Mouse (Mus musculus): Measurements from ENCODE around the gene Olfr5.

DNA sequence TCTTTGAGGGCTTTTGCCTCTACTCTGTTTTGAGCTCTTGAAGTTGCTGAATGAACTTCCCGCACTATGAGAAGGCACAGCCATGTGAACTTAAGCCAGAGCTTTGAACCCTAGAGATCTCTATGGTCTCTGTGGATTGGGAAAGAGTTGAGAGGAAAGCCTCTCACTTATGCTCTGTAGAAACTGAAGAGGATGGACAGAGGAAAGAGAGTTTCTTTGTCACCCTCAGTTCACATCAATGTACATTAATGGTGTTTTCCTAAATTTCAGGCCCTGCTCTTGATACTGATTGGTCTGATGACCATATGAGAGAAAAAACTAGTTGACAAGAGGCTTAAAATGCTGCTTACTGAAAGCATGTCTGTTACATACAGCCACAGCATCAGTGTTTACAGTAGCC is 21.9 kb upstream of the Olfr5 start, which contains the start of gene Olfr1348:
- TF ChIP-seq EP300 (IDR thresholded peaks at IDR 0.05; ENCODE audit: low read depth) (no peak), CTCF (IDR thresholded peaks at IDR 0.05; ENCODE audit: low read depth) (no peak)
